Mouse (Mus musculus) thymus, postnatal 10 days (tissue): Measurements from ENCODE around the gene Gm5737.

Experiments used
- DNase-seq, 2 experiments: peaks; one replicate each; pipeline ENCODE4 v3.0.0; 2021; ENCODE audit warnings: low spot score in 2 of 2

The Gm5737 gene

GRCm38 (mm10) chr7:120842345-120843036, 30.3 kb downstream of the Gm5737 start, which contains the start of gene Eef2k:
Gene Eef2k (plus strand): TSS chr7:120842831.
- DNase-seq = peak; percentile 80 to 82

GRCm38 (mm10) chr7:120843037-120843621, 31.0 kb downstream of the Gm5737 start:
- peak; percentile 79 to 82 for DNase-seq

- no peak for DNase-seq
Measured at GRCm38 (mm10) chr7:120843852-120844435, 31.8 kb downstream of the Gm5737 start.

- DNase-seq = no peak
Measured at GRCm38 (mm10) chr7:120844689-120845088, 32.5 kb downstream of the Gm5737 start.

GRCm38 (mm10) chr7:120848831-120849512, 36.8 kb downstream of the Gm5737 start:
- no peak for DNase-seq

GRCm38 (mm10) chr7:120850165-120850564, 38.0 kb downstream of the Gm5737 start:
- no peak for DNase-seq

- no peak for DNase-seq
Measured at GRCm38 (mm10) chr7:120859854-120860253, 47.7 kb downstream of the Gm5737 start.

- peak in 1 of 2 experiments; percentile 35 for DNase-seq
Measured at GRCm38 (mm10) chr7:120860799-120861487, 48.8 kb downstream of the Gm5737 start.

GRCm38 (mm10) chr7:120861488-120862047, 49.4 kb downstream of the Gm5737 start:
- no peak for DNase-seq

GRCm38 (mm10) chr7:120862196-120862595, 50.0 kb downstream of the Gm5737 start:
- no peak for DNase-seq

- DNase-seq = no peak
Measured at GRCm38 (mm10) chr7:120862626-120863025, 50.5 kb downstream of the Gm5737 start.

GRCm38 (mm10) chr7:120863476-120863875, 51.3 kb downstream of the Gm5737 start:
- no peak for DNase-seq

GRCm38 (mm10) chr7:120865100-120865499, 52.9 kb downstream of the Gm5737 start:
- no peak for DNase-seq

GRCm38 (mm10) chr7:120865832-120866231, 53.7 kb downstream of the Gm5737 start:
- DNase-seq = no peak

GRCm38 (mm10) chr7:120866684-120867083, 54.5 kb downstream of the Gm5737 start:
- DNase-seq = no peak

GRCm38 (mm10) chr7:120867720-120868119, 55.6 kb downstream of the Gm5737 start:
- no peak for DNase-seq

GRCm38 (mm10) chr7:120869883-120870282, 57.7 kb downstream of the Gm5737 start:
- DNase-seq = no peak

GRCm38 (mm10) chr7:120870431-120871008, 58.4 kb downstream of the Gm5737 start:
- no peak for DNase-seq

GRCm38 (mm10) chr7:120873083-120873482, 60.9 kb downstream of the Gm5737 start:
- DNase-seq = no peak

- DNase-seq = no peak
Measured at GRCm38 (mm10) chr7:120874021-120874420, 61.9 kb downstream of the Gm5737 start.
